Mouse (Mus musculus) frontal cortex, postnatal 14 days (tissue): ENCODE results near the gene Vhl.

Experiments used
- DNase-seq, 2 experiments: peaks; one replicate each; pipeline ENCODE4 v3.0.0; 2022; ENCODE audit warnings: low spot score in 2 of 2

Vhl gene

DNA sequence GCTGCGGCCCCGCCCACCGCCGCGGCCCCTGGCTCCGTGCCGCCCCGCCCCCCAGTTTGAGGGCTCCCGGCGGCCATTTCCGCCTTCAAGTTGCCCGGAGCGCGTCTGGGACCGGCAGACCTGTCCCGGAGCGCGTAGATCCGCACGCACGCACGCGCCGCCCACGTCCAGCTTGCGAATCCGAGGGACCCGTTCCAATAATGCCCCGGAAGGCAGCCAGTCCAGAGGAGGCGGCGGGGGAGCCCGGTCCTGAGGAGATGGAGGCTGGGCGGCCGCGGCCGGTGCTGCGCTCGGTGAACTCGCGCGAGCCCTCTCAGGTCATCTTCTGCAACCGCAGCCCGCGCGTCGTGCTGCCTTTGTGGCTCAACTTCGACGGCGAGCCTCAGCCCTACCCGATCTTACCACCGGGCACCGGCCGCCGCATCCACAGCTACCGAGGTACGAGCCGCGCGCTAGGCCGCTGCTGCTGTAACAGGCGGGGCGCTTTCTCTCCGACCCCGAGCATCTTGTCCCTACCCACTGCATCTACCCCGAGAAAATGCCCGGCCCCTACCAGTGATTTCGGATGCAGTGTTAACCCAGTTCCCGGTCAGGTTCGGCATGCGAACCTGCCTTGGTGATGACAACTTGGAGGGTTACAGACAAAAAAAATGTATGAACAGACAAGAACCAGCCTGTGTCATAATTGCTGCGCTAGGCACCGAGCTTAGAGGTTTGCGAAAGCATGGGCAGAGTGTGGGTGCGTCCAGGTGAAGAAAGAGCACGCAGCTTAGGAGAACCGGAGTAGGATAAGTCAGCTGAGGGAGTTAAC is at the start of gene Vhl:
Gene Vhl (plus strand): TSS at position 19 of the 811 bp plus-strand sequence.
- DNase-seq: peak; percentile 77 to 81

GRCm38 (mm10) chr6:113576044-113576443 is 47.7 kb upstream of the Vhl start:
- DNase-seq: peak; percentile 19 to 31

DNA sequence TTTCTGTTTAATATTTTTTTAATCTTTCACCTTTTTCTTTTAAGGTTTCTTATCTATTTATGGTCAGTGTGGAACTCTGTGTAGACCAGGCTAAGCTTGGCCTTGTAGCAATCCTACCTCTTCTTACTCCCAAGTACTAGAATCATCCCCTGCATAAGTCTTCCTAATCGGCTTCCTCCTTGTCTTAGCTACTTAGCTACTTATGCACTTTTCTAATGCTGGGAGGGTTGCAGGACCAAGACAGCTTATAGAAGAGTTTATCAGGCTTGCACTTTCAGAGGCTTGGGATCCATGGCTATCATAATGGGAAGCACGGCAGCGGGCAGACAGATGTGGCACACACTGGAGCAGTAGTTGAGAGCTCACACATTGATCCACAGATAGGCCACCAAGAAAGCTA is 44.5 kb upstream of the Vhl start:
- no peak for DNase-seq

DNA sequence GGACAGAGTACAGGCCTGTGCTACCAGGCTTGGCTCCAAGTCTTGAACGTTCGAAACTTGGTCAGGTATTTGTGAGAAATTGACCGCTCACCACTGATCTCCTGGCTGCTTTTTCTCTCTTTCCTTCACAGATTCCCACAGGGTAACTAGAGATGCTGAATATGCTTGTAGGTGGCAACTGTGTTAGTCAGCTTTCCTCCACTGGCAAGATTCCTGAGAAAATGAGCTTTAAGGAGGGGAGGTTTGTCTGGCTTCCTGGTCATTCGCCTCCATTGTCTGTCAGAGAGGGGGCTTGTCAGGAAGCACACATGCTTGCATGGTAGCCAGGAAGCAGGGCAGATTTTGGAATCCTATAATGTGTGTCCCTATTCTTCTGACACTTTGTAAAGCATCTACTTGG is 40.7 kb upstream of the Vhl start:
- DNase-seq: no peak

- no peak for DNase-seq
These were observed 38.7 kb upstream of the Vhl start for GRCm38 (mm10) chr6:113585065-113585464.

- DNase-seq: no peak
These were observed 37.1 kb upstream of the Vhl start for GRCm38 (mm10) chr6:113586466-113587183.

GRCm38 (mm10) chr6:113592637-113593036 is 31.1 kb upstream of the Vhl start:
- DNase-seq: no peak

- no peak for DNase-seq
These were observed 25.8 kb upstream of the Vhl start for GRCm38 (mm10) chr6:113597945-113598344.

DNA sequence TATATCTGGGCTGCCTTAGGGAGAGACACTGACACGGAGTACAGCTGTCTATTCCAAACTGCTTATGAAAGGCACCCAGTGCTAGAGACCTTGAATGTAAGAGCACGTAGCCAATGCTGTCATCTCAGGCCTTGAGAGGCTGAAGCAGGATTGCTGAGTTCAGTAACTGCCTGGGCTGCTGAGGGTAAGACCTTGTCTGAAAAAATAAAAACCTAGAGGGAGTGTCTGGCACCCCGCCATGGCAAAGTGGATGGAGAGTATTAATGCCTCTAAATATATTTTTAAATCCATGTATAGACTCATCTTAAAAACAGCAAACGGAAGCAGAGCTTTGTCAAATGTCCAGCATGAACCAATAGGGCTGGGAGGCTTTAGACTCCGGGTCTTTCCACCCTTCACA is 23.9 kb upstream of the Vhl start:
- no peak for DNase-seq

GRCm38 (mm10) chr6:113600543-113601139 is 23.1 kb upstream of the Vhl start, which contains the start of gene Fancd2os:
Gene Fancd2os, minus strand, starts transcription at chr6:113600715.
- no peak for DNase-seq

- no peak for DNase-seq
These were observed 20.9 kb upstream of the Vhl start for GRCm38 (mm10) chr6:113602821-113603220.

GRCm38 (mm10) chr6:113603993-113604392 is 19.8 kb upstream of the Vhl start:
- no peak for DNase-seq

- DNase-seq: peak; percentile 80 to 82
These were observed 19.1 kb upstream of the Vhl start, which contains the start of gene Brk1 for GRCm38 (mm10) chr6:113604432-113605223. Gene Brk1, plus strand, starts transcription at chr6:113604772.

DNA sequence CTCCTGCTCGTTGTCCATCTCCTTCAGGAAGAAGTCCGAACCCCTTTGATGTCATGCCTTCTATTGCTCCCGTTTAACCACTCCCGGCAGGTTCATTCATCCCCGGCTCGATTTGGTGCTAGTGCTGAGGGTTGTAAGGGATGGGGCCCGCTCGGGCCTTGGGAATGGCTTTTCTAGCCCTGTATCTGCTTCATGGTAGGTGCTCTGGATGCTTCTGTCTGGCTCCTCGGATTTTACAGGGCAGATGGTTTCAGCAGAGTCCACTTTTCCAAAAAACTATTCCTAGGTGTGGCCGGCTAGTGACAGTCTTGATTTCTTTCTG is 18.6 kb upstream of the Vhl start:
- DNase-seq: no peak

DNA sequence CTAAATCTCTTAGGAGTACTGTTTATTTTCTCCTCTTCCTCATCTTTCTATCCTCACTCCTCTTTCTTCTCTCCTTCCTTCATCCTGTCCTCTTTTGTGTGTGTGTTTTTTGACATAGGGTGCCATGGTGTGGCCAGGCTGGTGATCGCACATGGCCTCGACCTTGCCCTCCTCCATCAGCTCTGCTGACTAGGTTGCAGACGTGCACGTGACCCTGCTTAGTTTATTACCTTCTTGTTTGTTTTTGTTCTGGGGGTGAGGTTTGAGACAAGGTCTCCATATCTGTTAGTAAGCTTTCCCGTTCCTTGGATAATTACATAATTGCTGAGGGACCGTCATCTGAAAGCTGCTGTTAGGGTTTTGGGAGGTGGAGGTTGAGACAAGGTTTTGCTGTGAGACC is 14.9 kb upstream of the Vhl start:
- DNase-seq: no peak

DNA sequence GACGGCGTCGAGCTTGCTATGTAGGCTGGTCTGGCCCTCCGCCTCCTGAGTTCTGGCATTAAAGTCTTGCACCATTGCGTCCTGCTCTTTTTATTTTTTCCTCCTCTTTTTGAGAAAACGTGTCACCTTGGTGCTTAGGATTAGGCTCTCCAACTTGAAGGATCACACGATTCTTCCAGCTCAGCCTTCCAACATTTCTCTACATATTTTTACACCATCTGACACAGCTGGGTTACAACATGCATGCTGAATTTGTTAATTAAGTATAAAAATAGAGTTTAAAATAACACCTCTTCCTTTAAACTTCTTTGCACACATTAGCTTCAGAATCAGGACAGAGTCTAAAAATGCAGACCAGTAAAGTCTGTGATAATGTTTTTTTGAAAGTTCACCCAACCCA is 14.5 kb upstream of the Vhl start:
- DNase-seq: no peak

DNA sequence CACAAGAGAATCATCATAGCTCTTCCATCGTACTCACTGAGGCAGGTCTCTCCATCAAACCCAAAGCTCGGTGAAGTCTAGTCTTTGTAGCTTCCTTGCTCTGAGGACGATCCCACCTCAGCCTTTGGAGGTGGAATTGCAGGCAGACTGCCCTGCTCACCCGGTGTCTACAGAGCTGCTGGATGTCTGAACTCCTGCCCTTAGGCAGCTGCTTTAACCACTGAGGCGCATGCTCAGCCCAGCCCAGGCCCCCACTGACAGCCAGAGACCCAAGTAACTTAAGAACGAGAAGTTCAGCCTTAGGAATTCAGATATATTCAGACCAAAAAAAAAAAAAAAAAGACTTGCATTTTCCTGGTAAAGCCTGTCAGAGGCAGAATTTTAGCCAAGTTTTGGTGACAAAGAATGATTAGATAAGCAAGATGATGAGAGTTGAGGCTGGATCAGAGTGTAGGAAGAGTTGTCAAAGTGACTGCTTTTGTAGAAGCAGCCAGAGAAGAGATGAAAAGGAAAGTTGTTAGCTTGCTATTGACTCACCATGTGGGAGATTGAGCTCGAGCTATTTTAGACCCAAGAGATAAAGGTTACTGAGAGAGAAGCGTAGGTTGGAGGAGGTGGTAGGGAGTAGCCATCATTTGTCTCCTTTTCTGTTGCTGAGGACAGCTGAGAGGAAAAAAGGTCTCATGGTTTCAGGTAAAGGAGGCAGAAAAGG is 11.3 kb upstream of the Vhl start:
- no peak for DNase-seq

- DNase-seq: no peak
These were observed 9.6 kb upstream of the Vhl start for GRCm38 (mm10) chr6:113614152-113614551.

DNA sequence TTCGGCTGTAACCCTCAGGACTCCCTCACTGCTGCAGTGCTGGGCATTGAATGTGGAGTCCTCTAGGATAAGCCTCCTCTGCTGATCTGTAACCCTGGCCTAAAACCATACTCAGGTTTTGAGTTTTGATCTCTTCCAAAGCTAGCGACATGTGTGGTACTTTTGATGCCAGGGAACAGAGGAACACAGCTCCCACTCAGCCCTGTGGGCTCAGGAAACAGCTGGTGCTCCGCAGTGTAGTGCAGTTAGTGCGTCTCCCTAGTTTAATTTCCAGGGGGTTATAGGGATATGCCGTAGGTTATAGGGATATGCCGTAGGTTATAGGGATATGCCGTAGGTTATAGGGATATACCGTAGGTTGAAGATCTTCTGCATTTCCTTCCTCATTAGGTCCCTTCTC is 8.8 kb upstream of the Vhl start:
- DNase-seq: no peak

GRCm38 (mm10) chr6:113615489-113615888 is 8.3 kb upstream of the Vhl start:
- DNase-seq: no peak

DNA sequence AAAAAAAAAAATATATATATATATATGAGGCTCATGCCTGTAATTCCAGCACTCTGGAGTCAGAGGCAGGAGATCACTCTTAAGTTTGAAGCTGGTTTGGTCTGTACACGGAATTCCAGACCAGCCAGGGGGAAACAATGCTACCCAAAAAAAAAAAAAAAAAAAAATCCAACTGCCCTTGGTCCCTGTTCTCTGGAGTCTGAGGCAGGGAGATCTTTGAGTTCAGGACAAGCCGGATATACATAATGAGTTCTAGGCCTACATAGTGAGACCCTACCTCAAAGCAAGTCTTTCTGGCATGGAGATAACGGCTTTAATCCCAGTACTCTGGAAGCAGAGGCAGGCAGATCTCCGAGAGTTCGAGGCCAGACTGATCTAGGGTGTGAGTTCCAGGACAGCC is 373 bp upstream of the Vhl start:
- DNase-seq: no peak
